Mouse (Mus musculus) cerebellum, adult 9-10 months (tissue): Measurements from ENCODE around the gene Ndp.

ENCODE experiments used
- DNase-seq: peaks from one replicate; pipeline ENCODE4 v3.0.0; 2022

Ndp gene

GRCm38 (mm10) chrX:16911241-16911873, at the start of gene Ndp:
Ndp (minus strand) TSS chrX:16911774.
- DNase-seq, result peak; percentile 54

DNA sequence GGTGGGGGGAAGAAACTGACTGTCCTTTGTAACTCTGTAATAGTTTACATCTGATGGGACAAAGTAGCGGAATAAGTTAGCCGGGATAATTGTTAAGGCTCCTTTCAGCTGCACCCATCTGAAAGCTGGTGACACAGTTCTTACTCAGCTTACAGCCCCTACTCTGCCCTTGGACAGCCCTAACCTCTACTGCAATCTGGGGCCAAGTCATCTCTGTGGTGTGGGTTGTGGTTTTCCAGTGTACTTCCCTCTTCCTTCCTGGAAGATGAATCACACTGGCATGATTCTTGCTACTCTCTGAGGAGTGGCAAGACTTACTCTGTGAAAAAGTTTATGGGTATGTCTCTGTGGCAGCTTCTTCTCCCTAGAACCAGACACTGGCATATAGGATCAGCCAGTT, 43.2 kb upstream of the Ndp start:
- no peak for DNase-seq

DNA sequence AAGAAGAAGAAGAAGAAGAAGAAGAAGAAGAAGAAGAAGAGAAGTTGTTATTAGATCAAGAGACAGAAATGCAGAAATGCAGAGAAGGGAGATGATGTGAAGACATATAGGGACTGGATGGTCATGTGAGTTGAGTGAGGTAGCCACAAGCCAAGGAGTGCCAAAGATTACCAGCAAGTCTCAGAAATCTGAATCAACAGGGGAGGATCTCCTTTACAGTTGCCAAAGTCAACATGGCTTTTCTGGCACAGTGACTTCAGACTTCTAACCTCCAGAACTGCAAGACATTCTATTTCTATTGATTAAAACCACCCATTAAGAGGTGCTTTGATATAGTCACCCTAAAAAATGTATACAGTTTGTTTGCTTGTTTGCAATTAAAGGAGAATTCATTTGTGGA, 6.4 kb upstream of the Ndp start:
- no peak for DNase-seq

DNA sequence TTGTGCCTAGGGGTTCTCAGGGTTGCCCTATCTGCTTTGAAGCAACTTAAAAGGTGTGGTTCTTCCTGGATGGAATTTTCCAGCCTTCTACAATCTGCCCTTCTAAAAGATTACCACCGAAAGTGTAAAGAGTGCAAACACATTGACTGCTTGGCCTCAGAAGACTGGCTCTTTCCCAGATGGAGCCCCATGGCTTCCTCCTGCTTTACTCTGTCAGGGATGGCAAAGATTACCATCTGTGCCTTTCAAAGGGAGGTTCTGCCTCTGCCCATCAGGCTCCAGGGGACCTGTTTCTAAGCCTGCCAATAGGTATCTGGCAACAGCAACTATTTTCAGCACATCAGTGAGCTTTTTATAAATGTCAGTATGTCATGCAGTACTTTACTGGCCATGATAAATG, 1.5 kb upstream of the Ndp start:
- DNase-seq, result peak; percentile 86

DNA sequence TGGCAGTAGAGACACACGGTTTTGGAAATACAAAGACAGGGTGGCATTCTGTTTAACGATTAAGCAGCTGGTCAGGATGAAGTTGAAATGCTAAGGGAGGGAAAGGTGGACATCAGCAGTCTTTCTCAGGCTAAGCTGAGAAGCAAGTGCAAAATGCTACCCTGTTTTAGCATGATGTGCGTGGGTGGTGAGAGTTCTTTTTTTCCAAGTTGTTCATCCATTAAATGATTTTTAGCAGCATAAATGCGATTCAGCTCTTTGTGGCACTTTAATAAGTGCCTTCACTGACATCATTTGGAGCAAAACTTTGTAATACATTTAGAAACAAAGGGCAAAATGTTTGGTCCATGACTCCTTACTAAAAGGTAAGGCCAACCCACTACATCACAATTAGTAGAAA, 337 bp upstream of the Ndp start:
- DNase-seq, result no peak

- DNase-seq, result peak; percentile 73
These were observed 1.1 kb downstream of the Ndp start for GRCm38 (mm10) chrX:16910211-16911095.

DNA sequence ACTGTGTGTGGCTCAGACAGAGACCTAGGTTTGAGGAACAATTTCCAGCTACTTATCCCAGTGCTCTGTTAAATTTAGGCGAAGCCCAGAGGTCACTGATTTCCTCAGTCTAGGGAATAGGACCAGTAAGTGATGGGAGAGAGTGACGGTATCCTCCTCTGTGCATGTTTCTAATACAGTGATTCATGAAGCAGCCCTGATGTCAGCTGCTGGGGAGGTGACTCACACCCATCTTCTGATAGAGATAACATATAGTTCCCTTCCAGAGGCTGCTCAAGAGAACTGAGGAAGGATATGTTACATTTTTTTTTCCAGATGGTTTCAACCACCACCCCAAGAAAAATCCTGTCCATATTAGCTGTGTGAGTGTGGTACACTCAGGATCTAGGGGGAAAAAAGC, 2.9 kb downstream of the Ndp start:
- no peak for DNase-seq

GRCm38 (mm10) chrX:16907554-16907953, 4.0 kb downstream of the Ndp start:
- DNase-seq, result no peak

- DNase-seq, result peak; percentile 77
These were observed 17.0 kb downstream of the Ndp start for GRCm38 (mm10) chrX:16894377-16895175.

- DNase-seq, result no peak
These were observed 43.8 kb downstream of the Ndp start for GRCm38 (mm10) chrX:16867640-16868314.

DNA sequence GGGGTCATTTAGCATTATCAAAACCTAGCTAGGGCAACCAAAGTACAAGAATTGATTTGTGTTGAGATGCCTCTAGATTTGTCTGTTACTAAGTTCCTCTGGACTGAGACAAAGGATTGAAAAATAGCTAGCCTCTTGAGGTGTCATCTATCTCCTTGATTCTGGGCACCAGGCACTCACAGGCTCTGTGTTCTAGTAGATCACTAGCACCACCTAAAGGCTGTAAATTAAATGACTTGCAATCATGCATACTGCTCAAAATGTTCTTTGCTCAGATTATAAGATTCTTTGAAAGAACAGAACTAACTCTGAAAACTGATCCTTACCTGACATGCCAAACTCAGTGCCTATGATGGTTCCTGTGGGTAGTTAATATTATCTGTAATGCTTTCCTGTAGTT, 51.3 kb downstream of the Ndp start:
- DNase-seq, result no peak

GRCm38 (mm10) chrX:16846034-16846433, 65.5 kb downstream of the Ndp start:
- no peak for DNase-seq

DNA sequence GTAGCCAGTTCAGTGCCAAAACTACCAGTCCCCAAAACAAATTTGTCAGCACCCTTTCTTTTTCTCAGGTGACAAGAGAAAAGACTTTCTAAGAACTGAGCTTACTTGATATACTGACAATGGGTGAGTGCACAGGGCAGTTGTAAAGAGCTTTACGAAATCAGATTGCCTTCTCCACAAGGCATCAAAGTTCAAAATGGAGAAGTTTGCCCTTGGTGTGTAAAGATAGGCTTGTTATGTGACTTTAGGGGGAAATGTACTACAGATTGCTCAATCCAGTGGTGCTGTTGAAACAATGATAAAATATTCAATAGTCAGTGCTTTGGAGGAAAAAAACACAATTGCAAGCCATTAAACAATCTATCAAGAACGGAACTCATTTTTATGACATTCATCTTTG, 70.1 kb downstream of the Ndp start:
- DNase-seq, result no peak

GRCm38 (mm10) chrX:16837293-16837692, 74.3 kb downstream of the Ndp start:
- no peak for DNase-seq

- DNase-seq, result no peak
These were observed 75.0 kb downstream of the Ndp start for GRCm38 (mm10) chrX:16836488-16837082.
